Mouse (Mus musculus): ENCODE measurements around the gene Coq2. TPM values are rescaled to one million over a fixed set of nuclear protein-coding genes. Genes with fewer than 3 reads are reported as not detected.

The Coq2 gene
- polyA plus RNA-seq, 1 experiment from 2014 or later = 63.7 TPM

GRCm38 (mm10) chr5:100605828-100606229, 69.1 kb downstream of the Coq2 start:
- H3K9me3 ChIP-seq = no peaks in the 10 kb centered on the region
- H3K4me3 ChIP-seq = no peak overlapping the region
- 74% methylated on average over 9 of the region's 9 CpGs for WGBS
- H3K27me3 ChIP-seq (replicated peaks; ENCODE audit: low read depth, poor library complexity, severe bottlenecking) = no peaks in the 10 kb centered on the region
- DNase-seq (ENCODE audit: low spot score) = no peak
- H3K4me1 ChIP-seq = no peaks in the 10 kb centered on the region
- H3K36me3 ChIP-seq (replicated peaks) = no peaks in the 10 kb centered on the region
- H3K27ac ChIP-seq (replicated peaks) = no peak overlapping the region

Other genes with a start within 250 kb of the Coq2 start
- 14.2 and 15.4 TPM in 2 replicates for gene Lin54, start 174.5 kb downstream of the Coq2 start, polyA plus RNA-seq (2016; fragmentation: Nextera tagmentation; extraction: Ambion mirVana)
- 236 and 237 TPM in 2 replicates for gene Cops4, start 156.8 kb downstream of the Coq2 start, polyA plus RNA-seq (2016; fragmentation: Nextera tagmentation; extraction: Ambion mirVana)
- gene Plac8, start 102.9 kb downstream of the Coq2 start, polyA plus RNA-seq (2016; fragmentation: Nextera tagmentation; extraction: Ambion mirVana) = 3.7 and 4.2 TPM in 2 replicates
- gene Hpse, start 44.6 kb upstream of the Coq2 start, polyA plus RNA-seq (2016; fragmentation: Nextera tagmentation; extraction: Ambion mirVana) = 0.52 and 1.1 TPM in 2 replicates
- 24.0 and 25.4 TPM in 2 replicates for gene Helq, start 123.5 kb upstream of the Coq2 start, polyA plus RNA-seq (2016; fragmentation: Nextera tagmentation; extraction: Ambion mirVana)
- 202 and 214 TPM in 2 replicates for gene Mrps18c, start 123.5 kb upstream of the Coq2 start, polyA plus RNA-seq (2016; fragmentation: Nextera tagmentation; extraction: Ambion mirVana)
- gene Abraxas1, start 145.8 kb upstream of the Coq2 start, polyA plus RNA-seq (2016; fragmentation: Nextera tagmentation; extraction: Ambion mirVana) = 30.7 and 32.8 TPM in 2 replicates
- 0.74 and 0.90 TPM in 2 replicates for gene Gpat3, start 170.6 kb upstream of the Coq2 start, polyA plus RNA-seq (2016; fragmentation: Nextera tagmentation; extraction: Ambion mirVana)

All from embryonic facial prominence, embryonic 10.5 days (tissue).